Mouse (Mus musculus) c-Kit-negative CD71-positive TER-119-positive erythroid progenitor cells, embryonic 14.5 days (primary cell): ENCODE results near the gene Eps8.

Experiments
- DNase-seq: peaks from one replicate; pipeline ENCODE4 v3.0.0-alpha.2; 2013; ENCODE audit warnings: low read depth, low spot score

The Eps8 gene

DNA sequence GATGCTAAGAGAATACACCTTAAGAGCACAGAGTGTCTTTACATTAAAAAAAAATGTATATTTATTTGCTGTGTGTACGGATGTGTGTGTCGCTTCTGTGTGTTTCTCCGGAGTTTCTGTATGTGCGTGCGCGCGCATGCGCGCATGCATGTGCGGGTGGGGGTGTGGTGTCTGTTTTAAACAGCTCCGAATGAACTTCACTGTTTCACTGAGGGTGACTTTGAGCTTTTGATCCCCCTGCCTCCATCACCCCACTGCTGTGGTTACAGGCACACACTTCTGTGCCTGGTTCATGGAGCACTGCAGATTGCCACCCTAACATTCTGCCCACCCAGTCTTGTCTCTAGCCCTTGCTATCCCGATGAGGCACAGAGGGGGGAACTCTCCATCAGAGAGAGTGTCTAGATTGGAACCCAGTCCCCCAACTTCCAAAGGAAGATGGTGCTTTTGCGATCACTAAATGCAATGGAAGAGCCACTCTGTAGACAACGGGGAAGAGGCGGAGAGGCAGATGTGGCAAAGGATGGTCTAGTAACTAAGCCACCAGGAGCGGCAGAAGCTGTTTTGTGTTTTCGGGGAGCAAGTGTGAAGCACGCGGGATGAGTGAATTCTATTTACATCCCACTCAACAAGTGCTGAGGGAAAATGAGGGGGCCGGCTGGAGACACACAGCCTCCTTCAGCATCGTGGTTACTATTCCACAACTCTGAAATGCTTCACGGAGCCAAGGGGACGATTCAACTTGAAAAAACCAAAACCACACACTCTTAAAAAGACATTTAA, 7.1 kb upstream of the Eps8 start:
- DNase-seq = no peak

DNA sequence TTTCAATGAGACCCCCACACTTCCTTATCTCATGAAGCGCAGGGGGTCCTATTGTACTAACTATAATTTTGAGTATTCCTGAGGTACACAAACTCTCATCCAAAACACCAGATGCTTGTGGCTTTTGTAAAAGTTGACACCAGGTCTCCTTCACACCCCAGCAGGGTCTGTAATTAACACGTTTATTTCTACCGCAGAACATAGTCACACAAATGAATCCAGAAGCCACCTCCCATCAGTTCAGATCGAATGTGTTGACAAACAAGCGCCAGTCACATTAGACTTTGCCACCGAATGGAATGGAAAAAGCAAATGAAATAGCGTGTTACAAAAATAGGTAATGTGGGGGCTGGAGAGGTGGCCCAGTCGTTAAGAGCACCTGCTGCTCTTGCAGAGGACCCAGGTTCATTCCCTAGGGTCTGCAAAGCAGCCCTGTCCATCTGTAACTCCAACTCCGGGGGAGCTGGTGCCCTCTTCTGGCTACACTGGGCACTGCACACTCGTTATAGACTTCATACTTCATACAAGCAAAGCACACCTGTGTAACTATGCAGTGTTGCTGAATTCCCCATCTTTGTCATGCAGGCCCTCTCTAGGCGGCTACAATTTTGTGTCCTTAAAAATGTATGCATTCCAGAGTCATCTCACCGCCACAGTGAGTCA, 3.9 kb upstream of the Eps8 start:
- no peak for DNase-seq

DNA sequence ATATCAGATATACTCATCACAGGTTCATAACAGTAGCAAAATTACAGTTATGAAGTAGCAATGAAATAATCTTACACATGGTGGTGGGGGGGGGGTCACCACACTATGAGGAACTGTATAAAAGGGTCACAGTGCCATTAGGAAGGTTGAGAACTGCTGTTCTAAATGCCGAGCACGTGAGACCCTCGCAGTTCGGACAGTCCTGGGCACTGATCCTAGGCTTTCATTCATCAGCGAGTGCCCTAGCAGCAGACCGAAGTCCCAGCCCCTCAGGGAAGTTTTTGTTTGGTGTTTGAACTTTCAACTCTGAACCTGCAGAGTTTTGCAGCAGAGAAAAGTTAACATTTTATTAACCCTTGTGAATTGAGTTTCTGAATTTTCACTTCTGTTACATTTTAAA, 2.5 kb upstream of the Eps8 start:
- no peak for DNase-seq

DNA sequence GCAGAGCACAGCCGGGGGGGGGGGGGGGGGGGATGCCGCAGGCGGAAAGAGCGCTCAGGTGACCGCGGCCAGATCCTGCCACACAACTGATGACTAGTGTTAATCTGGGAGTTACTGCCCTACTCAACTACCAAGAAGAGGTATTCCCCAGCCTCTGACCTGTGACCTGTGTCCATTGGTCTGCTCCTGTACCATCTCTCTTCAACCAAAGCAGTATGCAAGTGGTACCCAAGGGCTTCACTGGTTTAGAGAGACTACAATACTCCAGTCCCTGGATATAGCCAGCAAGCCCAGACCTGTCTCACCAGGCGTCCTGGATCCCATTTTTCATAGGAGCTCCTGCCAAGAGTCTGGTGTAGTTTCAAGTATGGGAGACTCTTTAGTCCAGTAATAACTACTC, 5.1 kb downstream of the Eps8 start:
- DNase-seq = no peak

DNA sequence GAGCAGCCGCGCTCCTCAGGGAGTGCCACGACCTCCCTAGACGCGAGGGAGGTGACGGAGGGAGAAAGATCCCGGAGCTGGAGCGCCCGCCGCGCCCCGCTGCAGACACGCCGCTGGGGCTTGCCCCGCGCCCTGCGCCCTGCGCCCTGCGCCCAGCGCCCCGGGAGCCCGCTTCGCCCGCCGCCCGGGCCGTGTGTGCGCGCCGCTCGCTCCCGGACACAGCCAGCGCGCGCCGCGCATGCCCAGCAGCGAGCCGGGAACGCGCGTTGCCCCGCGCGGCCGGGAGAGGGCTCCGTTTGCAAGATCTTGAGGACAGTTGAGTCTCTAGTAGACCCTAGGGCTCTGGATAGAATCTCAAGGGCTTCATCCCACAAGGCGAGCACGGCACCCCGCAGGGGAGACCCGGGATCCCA, 5.6 kb downstream of the Eps8 start:
- DNase-seq = no peak

- no peak for DNase-seq
Observed at GRCm38 (mm10) chr6:137648110-137649067, 6.3 kb downstream of the Eps8 start.

GRCm38 (mm10) chr6:137647646-137648045, 7.0 kb downstream of the Eps8 start:
- no peak for DNase-seq

- DNase-seq = no peak
Observed at GRCm38 (mm10) chr6:137646726-137647125, 8.0 kb downstream of the Eps8 start.

GRCm38 (mm10) chr6:137644893-137645292, 9.8 kb downstream of the Eps8 start:
- DNase-seq = no peak

GRCm38 (mm10) chr6:137643814-137644213, 10.9 kb downstream of the Eps8 start:
- DNase-seq = no peak

GRCm38 (mm10) chr6:137641642-137642041, 13.0 kb downstream of the Eps8 start:
- no peak for DNase-seq

DNA sequence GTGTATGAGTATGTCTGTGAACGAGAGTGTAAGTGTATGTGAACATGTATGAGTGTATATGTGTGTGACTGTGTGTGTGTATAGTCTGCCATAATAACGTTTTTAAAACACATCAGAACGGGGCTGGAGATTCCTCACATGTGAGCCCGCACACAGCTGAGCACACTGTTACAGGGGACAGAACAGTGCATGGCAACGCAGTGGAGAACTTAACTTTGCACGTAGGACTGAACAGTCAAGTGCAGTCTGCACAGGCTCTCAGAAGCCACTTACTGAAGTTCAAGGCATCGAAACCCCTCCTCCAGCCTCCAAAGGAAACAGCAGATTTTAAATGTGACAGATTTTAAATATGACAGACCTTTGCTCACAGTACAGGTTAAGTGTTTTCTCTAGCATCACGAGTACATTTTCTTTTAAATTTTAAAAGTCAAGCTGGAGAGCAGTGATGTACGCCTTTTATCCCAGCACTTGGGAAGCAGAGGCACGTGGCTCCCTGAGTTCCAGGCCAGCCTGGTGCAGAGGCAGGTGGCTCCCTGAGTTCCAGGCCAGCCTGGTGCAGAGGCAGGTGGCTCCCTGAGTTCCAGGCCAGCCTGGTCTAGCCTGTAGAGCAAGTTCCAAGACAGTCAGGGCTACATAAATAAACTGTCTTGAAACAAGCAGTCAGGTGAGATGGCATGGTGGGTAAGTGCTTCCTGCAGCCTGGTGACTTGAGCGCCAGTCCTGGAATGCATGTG, 15.7 kb downstream of the Eps8 start:
- no peak for DNase-seq

DNA sequence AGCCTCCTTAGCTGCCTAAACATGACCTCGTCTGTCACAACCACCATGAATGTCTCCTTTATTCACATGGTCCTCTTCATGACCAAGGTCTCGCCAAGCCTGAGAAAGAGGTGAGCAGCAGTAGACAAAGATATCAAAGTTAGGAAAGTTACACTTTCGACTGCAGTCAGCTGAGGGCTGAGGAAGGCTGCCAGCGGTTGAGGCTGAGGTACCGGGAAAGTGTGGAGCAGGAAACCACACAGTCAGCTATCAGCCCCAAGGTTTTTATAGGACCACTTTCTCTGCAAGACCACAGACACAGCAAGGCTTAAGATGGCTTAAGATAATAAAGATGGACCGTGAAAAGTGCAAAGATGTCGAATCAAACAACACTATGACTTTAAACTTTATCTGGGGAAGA, 17.2 kb downstream of the Eps8 start:
- no peak for DNase-seq

- no peak for DNase-seq
Observed at GRCm38 (mm10) chr6:137636131-137636530, 18.5 kb downstream of the Eps8 start.

- no peak for DNase-seq
Observed at GRCm38 (mm10) chr6:137633626-137634025, 21.1 kb downstream of the Eps8 start.

- no peak for DNase-seq
Observed at GRCm38 (mm10) chr6:137633121-137633520, 21.6 kb downstream of the Eps8 start.

GRCm38 (mm10) chr6:137630387-137630786, 24.3 kb downstream of the Eps8 start:
- no peak for DNase-seq

- DNase-seq = no peak
Observed at GRCm38 (mm10) chr6:137629603-137630231, 25.0 kb downstream of the Eps8 start.

DNA sequence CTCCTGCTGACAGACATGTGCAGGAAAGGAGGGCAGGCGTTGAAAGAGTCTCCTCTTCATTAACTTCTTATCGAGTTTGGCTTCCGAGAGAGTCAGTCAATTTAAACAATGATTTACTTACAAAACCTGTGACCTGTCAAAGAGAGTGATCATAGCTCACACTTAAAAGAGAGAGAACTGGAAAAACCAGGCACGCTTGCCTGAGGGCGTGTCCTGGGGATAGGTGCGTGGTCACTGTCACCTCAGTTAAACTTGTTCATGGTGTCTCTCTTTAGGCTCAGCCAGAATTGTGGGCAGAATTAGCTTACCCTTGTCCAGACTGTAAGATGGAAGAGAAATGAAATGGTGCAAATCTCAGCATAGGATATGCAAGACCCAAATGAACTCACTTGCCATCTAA, 26.0 kb downstream of the Eps8 start:
- no peak for DNase-seq

GRCm38 (mm10) chr6:137621021-137621420, 33.7 kb downstream of the Eps8 start:
- DNase-seq = no peak

GRCm38 (mm10) chr6:137613903-137614302, 40.8 kb downstream of the Eps8 start:
- no peak for DNase-seq
